Mouse (Mus musculus): ENCODE measurements around the gene Phldb2.

The Phldb2 gene

DNA sequence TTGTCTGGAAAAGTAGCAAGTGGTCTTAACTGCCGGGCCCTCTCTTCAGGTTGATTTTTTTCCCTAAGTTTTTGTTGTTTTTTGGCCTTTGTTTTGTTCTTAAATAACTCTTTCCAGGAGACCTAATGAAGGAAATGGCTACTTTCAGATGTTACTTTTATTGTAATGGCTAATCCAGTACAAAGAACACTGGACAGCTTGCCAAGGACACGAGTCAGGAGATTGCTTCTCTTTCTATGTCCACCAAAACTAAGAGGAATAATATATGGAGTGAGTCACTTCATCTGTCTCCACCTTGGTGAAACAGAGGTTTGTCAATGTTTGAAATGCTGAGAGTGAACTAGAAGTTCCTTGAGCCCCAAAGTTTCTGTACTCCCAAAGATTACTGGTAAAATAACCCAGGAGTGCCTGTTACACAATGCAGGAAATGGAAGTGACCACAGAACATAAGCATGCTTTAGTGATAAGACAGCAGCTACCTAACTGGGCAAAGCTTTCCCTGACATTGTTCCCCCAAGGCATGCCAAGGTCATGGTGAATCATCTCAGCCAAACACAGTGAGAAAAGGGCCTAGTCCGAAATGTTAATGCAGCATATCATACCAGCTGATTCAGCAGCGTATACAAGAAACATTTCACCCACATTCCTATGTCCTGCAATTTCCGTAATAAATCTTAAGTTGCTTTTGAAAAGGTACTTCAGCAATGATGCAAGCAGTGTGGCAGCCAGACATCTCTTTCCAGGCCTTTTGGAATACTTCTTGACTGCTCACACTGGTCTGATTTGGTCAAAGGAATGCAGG is 115.7 kb downstream of the Phldb2 start:
- no peak for DNase-seq

DNA sequence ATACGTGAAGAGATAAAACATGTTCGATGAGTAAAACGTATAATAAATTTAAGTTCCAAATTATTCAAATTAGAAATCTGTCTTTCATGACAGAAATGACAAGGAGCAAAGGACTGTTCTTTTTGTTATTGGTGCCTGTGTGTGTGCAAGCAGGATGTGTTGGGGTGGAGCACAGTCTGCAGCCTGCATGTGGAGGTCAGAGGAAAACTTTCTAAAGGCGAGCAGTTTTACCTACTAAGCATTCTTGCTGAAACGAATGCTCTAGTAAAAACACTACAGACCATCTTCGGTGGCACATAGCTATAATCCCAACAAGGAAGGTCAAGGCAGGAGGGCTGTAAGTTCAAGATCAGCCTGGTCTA is 120.7 kb downstream of the Phldb2 start:
- no peak for DNase-seq

DNA sequence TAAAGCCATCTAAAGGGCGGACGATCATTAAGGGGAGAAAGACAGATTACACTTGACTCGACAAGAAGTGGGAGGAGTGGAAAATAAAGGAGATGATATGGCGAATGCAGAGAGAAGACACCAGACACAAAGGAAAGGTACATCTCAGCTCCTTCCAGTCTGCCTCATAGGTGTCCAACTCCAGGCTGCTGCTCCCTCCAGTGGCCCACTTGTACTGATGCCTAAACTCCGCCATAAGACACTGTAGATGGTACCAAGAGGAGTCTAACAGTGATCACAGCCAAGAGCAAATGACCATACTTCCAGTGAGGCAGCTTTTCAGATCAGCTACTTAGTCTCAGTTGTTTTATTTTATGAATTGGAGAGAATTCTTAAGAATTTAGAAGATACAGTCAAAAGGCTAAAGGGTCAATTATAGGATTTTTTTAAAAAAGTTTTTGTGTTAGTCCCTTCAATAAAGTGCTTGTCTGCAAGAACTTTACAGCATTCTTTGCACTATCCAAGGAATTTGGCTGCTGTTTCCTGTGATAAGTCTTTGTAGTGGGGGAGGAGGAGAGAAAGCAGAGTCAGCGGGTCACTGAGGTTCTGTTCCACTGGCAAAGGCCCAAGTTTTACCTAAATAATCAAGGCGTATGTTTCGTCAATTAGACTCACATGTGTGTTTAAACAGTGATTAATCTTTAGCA is 121.2 kb downstream of the Phldb2 start:
- DNase-seq = peak; percentile 42

DNA sequence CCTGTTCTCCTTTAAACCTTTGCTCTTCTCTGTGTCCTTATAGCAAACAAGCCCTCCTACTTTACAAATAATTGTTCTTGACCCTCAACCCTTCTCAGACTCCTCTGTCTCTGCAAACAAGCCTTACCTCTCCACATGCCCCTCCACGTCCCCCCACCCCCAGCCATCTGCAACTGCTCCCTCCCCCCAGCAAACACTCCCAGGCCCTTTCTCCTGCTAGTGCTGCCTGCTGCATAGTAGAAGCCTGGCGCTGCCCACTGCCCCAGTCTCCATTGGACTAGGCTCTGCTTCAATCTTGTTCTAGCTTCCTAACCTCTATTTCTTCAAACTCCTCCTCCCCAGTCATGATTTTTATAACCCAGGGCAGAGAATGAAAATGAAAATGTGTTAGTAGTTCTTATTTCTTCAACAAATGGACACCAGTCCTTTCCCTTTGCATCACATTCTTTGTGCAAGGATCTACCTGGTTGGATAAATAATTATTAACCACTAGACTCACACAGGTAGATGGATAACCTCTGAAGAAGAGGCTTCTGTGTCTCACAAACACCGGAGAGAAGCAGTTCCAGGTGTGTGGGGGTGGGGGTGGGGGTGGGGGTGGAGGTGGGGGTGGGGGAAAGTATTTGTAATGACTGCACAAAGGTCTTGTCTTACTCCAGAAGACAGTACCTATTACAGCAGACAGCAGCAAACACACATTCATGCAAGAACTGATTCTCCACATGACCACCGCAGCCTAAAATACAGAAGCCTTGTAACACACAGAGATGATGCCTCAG is 122.1 kb downstream of the Phldb2 start:
- DNase-seq = no peak

DNA sequence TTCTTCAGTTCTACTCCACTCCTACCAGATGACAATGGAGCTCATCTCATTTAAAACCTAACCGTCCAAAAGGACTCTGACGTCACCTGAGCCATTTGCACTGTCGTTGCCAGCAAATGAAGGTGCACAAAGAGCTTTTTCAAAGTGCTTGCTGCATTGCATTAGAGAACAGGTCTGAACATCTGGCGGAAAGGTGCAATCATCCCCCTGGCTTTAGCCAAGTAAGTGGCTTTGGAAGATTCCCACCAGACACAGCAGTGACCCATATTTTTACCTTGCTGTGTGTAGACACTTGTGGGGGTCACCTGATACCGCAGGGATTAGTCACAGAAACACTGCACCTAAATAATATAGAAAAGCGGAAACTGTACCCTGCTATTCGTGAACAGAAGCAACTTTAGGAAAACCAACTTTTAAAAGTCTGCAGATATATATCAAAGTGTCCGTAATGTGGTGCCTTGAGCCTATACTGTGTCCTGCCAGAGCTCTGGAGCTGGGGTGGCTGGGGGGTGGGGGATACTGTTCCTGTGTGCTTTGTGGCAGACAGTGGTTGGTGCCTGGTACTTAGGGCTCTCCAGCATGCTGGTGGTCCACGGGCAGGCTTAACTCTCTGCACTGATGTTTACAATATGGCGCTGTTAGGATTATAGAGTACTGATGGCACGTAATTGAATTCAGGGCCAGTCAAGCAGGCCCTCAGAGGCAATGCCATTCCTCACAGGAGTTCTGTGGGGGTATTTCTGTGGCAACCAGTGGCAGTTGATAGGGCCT is 123.1 kb downstream of the Phldb2 start:
- DNase-seq = no peak

DNA sequence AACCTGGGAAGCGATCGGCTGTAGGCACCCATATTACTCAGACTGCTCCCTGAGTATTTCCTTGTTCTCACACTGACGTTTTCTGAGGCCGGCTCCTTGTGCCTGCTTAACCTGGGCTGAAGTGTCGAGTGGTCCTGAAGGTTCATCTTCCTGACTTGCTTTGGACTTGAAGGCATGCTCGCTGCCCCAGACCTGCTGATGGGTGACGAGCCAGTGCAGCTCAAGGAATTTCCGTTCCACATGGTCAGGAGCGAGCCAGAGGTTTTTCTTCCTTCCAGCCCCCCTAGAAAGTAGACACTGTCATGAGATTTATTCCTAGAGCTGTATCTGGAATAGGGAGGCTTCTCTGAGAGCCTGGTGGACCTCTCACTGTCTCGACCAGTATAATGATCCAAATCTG is 128.1 kb downstream of the Phldb2 start:
- no peak for DNase-seq

DNA sequence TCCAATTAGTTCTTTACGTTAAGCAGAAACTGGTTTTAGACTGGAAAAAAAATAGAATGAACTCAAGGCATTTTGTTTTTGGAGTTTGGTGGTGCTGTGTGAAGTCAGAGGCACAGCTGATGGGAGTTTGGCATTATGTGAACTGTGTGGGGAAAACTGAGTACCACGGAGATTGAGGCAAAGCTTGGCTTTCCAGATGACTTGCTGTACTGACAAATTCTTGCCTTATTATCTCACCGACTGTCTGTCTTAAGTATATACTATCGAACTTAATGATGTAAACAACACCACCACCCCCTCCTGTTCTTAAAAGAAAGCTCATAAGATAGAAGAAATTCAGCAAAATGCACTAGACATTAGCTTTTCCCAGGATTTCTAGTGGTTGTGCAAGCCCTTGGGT is 129.4 kb downstream of the Phldb2 start:
- no peak for DNase-seq

DNA sequence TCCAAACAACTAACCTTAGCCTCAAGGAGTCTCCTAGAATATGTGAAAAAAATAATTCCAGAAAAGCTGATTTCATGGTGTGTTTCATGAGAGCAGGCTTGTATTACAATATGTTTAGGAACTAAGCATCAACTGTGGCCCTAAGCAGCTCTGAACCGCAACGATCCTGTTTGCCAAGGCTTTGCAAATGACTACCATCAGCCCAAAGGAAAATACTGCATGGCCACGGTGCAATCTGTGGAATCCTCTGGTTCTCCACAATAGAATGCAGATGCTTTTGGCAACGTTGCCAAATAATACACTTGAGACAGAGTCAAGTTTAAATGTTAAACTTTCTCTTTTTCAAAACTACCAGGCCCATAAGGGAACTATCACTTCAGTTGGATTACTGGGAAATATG is 133.5 kb downstream of the Phldb2 start:
- no peak for DNase-seq

DNA sequence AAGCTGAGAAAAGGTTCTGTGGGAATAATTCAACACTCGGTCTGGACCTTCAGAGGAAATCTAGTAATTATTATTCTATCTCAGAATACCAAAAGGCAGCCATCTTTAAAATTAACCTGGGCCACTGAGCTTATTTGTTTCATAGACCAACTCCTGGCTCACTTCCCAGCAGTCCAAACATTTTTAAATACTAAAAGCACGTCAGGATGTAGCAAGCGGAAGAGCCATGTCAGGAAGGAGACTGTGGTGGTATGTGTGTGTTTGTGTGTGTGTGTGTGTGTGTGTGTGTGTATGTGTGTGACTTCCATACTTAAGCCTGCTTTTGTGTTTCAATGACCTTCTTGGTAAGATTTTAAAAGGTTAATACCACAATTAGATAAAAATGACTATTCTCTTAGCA is 135.6 kb downstream of the Phldb2 start:
- DNase-seq = peak; percentile 62

DNA sequence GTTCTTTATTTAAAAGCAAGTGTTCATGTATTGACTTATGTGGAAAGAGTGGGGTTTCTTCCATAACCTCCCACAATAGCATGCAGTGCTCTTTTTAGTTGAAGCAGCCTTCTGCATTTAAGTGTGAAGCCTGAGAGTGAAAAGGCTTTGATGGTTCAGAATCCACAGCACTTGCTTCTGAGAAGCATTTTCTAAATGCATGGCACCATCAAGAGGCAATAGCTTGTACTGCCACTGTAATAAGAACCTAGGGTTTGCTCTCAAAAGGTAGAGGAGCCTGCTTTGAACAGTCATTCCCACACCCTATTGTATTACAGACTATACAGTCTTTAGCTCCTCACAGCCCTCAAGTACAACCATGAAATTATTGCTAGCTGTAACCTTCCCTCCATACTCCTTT is 136.7 kb downstream of the Phldb2 start:
- no peak for DNase-seq

DNA sequence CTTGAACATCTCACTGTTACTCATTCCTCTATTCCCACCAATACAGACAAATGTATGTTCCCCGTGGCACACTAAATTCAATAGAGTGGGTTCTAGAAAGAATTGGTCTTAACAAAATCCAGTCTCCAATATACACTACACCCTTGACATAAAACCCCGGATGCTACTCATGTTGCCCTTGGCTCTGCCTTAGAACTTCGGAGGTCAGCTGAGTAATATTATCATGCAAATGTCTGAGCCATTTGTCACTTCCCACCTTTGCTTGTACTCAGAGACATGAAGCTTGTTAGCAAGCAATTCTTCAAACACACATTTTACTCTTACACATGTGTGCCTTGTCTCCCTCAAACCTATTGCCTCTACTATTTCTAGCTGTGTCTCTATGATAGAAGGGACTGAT is 138.8 kb downstream of the Phldb2 start:
- DNase-seq = no peak

DNA sequence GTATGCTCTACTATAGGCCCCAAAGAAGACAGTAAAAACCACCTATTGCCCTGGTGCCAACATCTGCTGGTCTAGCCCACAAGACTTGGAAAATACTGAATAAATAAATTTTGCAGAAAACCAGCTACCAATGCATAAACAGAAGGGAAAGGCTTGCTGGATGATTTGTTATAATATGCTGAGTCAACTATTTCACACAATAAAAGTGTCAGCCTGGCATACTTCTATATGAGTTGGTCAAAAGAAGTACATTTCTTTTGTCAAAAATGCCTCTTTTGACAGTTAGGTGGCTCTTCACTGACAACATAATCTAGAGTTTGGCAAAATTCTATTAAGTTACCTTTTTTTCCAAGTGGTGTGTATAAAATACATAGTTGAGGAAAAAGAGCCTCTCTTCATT is 141.6 kb downstream of the Phldb2 start:
- DNase-seq = no peak

DNA sequence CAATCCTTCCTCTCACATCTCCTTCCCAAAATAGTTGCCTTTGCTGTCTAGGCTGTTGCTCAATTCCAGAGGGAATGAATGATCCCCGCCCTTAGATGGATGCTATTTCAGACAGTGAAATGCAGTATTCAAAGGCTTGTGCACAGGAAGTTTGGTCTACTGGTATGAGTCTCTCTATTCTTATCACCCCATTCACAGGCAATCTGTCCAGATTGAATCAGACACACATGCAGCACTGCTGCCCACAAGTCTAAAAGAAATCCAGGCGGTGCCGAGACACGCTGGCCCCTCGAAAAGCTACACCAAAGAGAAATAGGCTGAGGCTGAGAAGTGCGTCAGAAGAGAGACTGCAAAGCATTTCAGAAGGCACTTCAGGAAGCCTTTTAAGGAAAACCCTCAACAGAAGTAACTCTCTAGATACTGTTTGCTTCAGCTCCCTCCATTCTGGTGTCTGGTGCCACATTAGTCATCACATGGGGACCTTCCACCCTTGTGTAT is 142.5 kb downstream of the Phldb2 start:
- no peak for DNase-seq

DNA sequence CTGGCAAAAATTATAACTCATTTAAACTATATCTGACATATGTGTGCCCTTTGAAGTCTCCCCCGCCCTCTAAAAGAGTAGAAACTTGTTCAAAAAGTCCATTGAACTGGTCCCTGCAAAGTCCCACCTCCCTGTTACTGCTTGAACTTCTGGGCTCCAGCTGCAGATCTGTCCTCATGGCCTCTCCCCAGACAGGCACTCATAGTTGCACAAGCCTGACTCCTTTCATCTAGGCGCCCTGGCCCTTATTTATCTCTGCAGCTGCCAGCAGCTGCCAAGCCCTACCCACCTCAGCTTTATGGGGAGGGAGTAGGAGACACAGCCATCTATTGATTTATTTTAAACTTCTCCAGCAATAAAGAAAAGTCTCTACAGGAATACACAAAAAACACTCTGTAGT is 143.2 kb downstream of the Phldb2 start:
- no peak for DNase-seq

DNA sequence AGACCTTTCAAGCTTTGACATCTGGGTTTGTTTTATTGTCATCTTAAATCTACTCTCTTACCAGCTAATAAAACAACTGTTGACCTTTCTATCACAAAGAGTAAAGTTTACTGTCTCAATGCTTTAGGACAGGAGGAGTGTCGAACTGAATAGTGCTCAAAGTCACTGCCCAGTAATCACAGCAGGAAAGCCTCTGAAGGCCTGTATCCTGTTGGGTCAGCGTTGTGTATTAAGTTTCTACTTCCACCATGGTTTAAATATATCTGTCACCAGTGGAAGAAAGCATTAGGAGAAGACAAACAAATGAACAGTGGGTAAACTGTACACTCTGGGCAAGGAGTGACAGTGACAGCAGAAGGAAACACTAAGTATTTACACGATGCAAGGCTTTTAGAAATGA is 148.7 kb downstream of the Phldb2 start:
- DNase-seq = no peak

DNA sequence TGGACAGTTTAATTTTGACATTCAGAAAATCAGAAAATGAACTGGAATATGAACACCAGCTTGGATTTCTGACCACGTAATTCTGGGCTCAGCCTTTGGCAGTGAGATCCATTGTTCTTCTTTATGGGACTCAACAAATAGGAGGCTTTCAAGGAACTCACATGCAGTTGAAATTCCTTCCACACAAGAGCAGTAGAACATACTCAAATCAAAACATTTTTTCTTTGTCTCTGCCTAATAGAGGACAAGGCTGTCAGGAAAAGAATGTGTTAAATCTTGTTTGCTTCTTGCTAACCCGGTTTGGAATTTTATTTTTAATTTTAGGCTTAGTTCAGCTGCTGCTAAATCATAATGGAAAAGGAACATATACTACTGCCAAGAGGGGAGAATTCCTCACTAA is 153.0 kb downstream of the Phldb2 start:
- DNase-seq = no peak

DNA sequence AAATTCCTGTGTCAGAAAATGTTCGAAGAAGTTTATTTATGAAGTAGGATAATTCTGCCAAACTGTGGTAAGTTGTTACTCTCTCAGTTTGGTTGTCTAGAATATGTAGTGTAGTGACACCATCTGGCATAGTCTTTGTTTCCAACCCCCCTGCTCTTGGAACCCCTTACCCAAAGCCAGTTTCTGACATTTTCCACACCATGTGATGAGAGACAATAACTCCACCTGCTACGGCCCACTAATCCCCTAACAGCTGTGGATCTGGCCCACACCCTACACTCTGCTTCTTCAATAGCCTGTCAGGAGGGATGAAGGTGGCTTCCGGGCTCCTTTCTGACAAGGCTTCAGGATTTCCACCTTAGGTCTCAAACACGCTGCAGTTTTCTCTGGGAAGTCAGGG is 154.2 kb downstream of the Phldb2 start:
- no peak for DNase-seq

DNA sequence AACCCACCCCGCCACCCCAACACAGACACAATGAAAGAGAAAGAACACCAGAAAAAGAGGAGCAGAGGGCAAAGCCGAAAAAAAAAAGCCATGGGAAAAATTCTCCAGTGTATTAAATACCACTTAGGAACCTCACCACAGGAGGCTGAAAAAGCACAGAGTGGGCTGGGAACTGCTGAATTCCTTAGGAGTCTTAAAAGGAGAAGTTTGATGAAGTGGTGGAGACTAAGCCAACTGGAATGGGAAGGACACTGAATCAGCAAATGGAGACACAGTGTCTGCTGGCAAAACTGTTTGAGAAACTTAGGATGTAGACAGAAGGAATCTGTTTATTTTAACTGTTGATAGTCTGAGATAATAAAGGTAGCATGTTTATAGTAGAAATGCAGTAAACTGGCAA is 154.8 kb downstream of the Phldb2 start:
- DNase-seq = no peak

DNA sequence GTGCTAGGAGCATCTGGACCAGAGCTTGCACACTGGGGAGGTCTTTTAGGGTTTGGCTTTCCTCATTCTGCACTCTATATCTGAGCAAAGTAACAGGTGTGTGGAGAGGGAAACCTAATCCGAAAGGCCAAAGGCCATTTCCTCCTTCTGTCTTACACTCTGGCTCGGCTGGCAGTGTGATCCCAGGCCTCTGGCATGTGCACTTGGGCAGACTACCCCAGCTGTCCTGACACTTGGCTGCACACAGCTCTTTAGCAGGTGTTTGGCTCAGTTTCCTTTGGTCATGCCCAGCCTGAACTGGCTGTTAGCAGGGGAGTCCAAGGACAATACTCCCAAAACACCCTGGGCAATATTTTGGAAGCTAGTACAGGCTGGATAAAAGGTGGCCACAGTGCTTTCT is 156.6 kb downstream of the Phldb2 start:
- DNase-seq = peak; percentile 24

DNA sequence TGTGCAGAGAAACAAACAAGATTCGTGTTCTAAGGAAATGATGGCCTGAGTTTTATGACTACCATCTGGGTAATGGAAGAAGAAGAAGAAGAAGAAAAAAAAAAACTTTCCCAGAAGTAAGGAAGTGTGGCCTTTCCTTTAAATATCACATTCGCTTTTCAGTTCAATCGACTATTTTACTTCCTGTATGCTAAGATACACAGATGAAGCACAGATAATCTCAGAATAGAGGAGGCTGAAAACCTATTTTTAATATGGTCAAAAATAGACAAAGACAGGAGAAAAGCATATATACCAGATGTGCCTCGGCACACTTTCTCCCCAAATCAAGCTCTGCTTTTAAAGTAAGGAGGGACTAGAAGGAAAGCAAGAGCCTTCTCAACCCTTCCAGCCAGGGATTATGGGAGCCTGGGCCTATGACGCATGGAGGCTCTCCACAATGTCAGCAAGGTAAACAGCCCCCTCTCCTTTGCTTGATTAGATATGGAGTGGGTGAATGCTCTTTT is 158.2 kb downstream of the Phldb2 start:
- no peak for DNase-seq

DNA sequence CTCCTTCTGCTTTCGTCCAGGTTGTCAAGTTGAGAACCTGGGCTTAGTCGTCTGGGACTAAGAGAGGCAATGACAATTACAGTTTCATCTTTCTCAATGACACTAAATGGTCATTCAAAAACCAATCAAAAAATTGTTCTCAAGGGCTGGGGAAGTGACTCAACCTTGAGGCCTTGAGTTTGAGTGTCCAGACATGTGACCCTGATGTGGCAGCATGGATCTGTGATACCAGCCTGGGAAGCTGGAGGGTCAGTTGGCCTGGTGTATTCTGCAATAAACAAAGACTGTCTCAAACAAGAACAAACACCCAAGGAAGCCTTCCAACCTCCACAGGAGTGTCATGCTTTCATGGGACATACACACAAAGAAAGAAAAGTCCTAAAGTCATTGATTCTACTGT is 160.6 kb downstream of the Phldb2 start:
- DNase-seq = no peak

DNA sequence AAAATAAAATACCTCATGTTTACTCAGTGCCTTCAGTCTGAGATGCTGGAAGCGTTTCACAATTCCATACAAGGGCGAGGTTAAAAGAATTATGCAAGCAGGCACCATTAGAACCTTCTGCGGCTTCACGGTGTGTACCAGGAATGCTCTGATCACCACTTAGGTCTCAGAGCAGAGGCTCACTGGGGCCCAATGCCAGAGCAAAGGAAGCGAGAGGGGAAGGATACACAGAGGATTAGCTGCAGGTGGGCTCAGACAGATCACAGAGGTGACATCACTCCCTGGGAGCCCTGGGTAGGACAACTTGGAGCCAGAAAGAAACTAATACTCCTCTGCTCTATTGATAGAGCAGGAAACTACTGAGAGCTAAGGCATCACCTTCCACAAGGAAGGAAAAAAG is 162.1 kb downstream of the Phldb2 start:
- no peak for DNase-seq

DNA sequence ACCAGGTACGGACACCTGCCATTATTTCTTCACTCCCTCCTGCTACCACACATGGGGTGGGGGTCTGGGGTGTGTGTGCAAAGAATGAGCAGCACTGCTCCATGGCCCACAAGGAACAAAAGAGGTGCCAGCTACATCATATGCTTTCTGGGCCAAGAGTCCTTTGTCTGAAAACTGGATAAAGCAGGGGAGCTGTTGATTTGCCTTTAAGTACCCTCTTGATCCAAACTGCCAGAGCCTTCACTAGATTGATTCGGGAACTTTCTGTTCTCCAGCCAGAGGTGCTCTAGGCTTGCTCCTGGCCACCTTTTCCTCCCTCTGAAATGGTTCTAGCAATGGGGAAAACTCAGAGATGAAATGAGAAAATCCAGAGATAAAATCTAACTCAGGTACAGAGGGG is 164.1 kb downstream of the Phldb2 start:
- DNase-seq = no peak

Data from kidney, postnatal 10 days (tissue).